Mouse (Mus musculus): ENCODE measurements at regions not wholly inside any gene's neighbourhood (a gene's known extent, or its start where the extent isn't known, plus 50 kb on each side); places are given as distances from the start of the nearest gene placed in this dataset.

GRCm38 (mm10) chr15:68811041-68811440, 2310.3 kb upstream of the Lrrc6 start:
- DNase-seq (ENCODE audit: extremely low read depth, insufficient read length, low spot score), result no peak

- DNase-seq (ENCODE audit: extremely low read depth, insufficient read length, low spot score), result no peak
Observed at GRCm38 (mm10) chr15:68810593-68810992, 2309.9 kb upstream of the Lrrc6 start.

- no peak for DNase-seq (ENCODE audit: extremely low read depth, insufficient read length, low spot score)
Observed at GRCm38 (mm10) chr15:68808175-68808574, 2307.5 kb upstream of the Lrrc6 start.

- no peak for DNase-seq (ENCODE audit: extremely low read depth, insufficient read length, low spot score)
Observed at GRCm38 (mm10) chr15:68804254-68804653, 2303.5 kb upstream of the Lrrc6 start.

- DNase-seq (ENCODE audit: extremely low read depth, insufficient read length, low spot score), result no peak
Observed at GRCm38 (mm10) chr15:68801763-68802162, 2301.1 kb upstream of the Lrrc6 start.

- DNase-seq (ENCODE audit: extremely low read depth, insufficient read length, low spot score), result no peak
Observed at GRCm38 (mm10) chr15:68797406-68797805, 2296.7 kb upstream of the Lrrc6 start.

- no peak for DNase-seq (ENCODE audit: extremely low read depth, insufficient read length, low spot score)
Observed at GRCm38 (mm10) chr15:68795239-68795960, 2294.7 kb upstream of the Lrrc6 start.

- DNase-seq (ENCODE audit: extremely low read depth, insufficient read length, low spot score), result no peak
Observed at GRCm38 (mm10) chr15:68759948-68760347, 2259.2 kb upstream of the Lrrc6 start.

- DNase-seq (ENCODE audit: extremely low read depth, insufficient read length, low spot score), result no peak
Observed at GRCm38 (mm10) chr15:68755255-68755654, 2254.5 kb upstream of the Lrrc6 start.

GRCm38 (mm10) chr15:68754834-68755233, 2254.1 kb upstream of the Lrrc6 start:
- no peak for DNase-seq (ENCODE audit: extremely low read depth, insufficient read length, low spot score)

GRCm38 (mm10) chr15:68739344-68739743, 2238.6 kb upstream of the Lrrc6 start:
- DNase-seq (ENCODE audit: extremely low read depth, insufficient read length, low spot score), result no peak

- DNase-seq (ENCODE audit: extremely low read depth, insufficient read length, low spot score), result no peak
Observed at GRCm38 (mm10) chr15:68721250-68721649, 2220.5 kb upstream of the Lrrc6 start.

- no peak for DNase-seq (ENCODE audit: extremely low read depth, insufficient read length, low spot score)
Observed at GRCm38 (mm10) chr15:68719486-68719885, 2218.8 kb upstream of the Lrrc6 start.

- no peak for DNase-seq (ENCODE audit: extremely low read depth, insufficient read length, low spot score)
Observed at GRCm38 (mm10) chr15:68714337-68714736, 2213.6 kb upstream of the Lrrc6 start.

- no peak for DNase-seq (ENCODE audit: extremely low read depth, insufficient read length, low spot score)
Observed at GRCm38 (mm10) chr15:68707306-68707705, 2206.6 kb upstream of the Lrrc6 start.

GRCm38 (mm10) chr15:68695041-68695650, 2194.4 kb upstream of the Lrrc6 start:
- no peak for DNase-seq (ENCODE audit: extremely low read depth, insufficient read length, low spot score)

GRCm38 (mm10) chr15:68667462-68667861, 2166.8 kb upstream of the Lrrc6 start:
- no peak for DNase-seq (ENCODE audit: extremely low read depth, insufficient read length, low spot score)

GRCm38 (mm10) chr15:68665331-68665730, 2164.6 kb upstream of the Lrrc6 start:
- DNase-seq (ENCODE audit: extremely low read depth, insufficient read length, low spot score), result no peak

- DNase-seq (ENCODE audit: extremely low read depth, insufficient read length, low spot score), result no peak
Observed at GRCm38 (mm10) chr15:68656722-68657121, 2156.0 kb upstream of the Lrrc6 start.

GRCm38 (mm10) chr15:68655046-68655445, 2154.3 kb upstream of the Lrrc6 start:
- no peak for DNase-seq (ENCODE audit: extremely low read depth, insufficient read length, low spot score)

GRCm38 (mm10) chr15:68650609-68651008, 2149.9 kb upstream of the Lrrc6 start:
- no peak for DNase-seq (ENCODE audit: extremely low read depth, insufficient read length, low spot score)

GRCm38 (mm10) chr15:68650033-68650432, 2149.3 kb upstream of the Lrrc6 start:
- DNase-seq (ENCODE audit: extremely low read depth, insufficient read length, low spot score), result no peak
